Mouse (Mus musculus) neural tube, embryonic 12.5 days (tissue): ENCODE measurements around the gene Ensa. TPM values are rescaled to one million over a fixed set of nuclear protein-coding genes. Genes with fewer than 3 reads are reported as not detected.

Experiments
- ATAC-seq: fragments of 200-750 bp; cut with Nextera tagmentation; 2 replicates; pipeline ENCODE4 v1.8.0; 2017; ENCODE audit warnings: low read depth, mild to moderate bottlenecking, moderate TSS enrichment, moderate library complexity; ENCODE audit not compliant: low FRiP score
- H3K27ac ChIP-seq: fragments of 300-500 bp; sonication (generic); 2 replicates; pipeline ENCODE4 v1.5.1; 2016
- H3K27me3 ChIP-seq: fragments of 300-500 bp; sonication (generic); replicated peaks from 2 replicates; pipeline ENCODE4 v1.6.1; 2016; ENCODE audit warnings: mild to moderate bottlenecking
- H3K36me3 ChIP-seq: fragments of 300-500 bp; sonication (generic); 2 replicates; pipeline ENCODE4 v1.6.1; 2016; ENCODE audit warnings: mild to moderate bottlenecking
- H3K4me1 ChIP-seq: fragments of 300-500 bp; sonication (generic); 2 replicates; pipeline ENCODE4 v1.6.1; 2016
- H3K4me2 ChIP-seq: fragments of 300-500 bp; sonication (generic); replicated peaks from 2 replicates; pipeline ENCODE4 v1.6.1; 2016; ENCODE audit warnings: mild to moderate bottlenecking
- H3K4me3 ChIP-seq: fragments of 300-500 bp; sonication (generic); 2 replicates; pipeline ENCODE4 v1.5.1; 2016
- H3K9ac ChIP-seq: fragments of 300-500 bp; sonication (generic); 2 replicates; pipeline ENCODE4 v1.6.1; 2016; ENCODE audit warnings: mild to moderate bottlenecking
- H3K9me3 ChIP-seq: fragments of 300-500 bp; sonication (generic); 2 replicates; pipeline ENCODE4 v1.6.1; 2016; ENCODE audit warnings: mild to moderate bottlenecking
- WGBS: fragments of 180-500 bp; shearing (Covaris S2); methylation state at CpG from one replicate; pipeline ENCODE4 v1.1.7; 2016; 5-methylcytosine and 5-hydroxymethylcytosine counted together
- polyA plus RNA-seq: library from polyadenylated mRNA; unstranded; fragments of >200 nt; fragmentation: Nextera tagmentation; extraction: Ambion mirVana; gene quantifications from 2 replicates; pipeline ENCODE4 v1.2.1, GENCODE M21; 2016

The Ensa gene
- polyA plus RNA-seq, 1 experiment from 2014 or later = 95.0 TPM

DNA sequence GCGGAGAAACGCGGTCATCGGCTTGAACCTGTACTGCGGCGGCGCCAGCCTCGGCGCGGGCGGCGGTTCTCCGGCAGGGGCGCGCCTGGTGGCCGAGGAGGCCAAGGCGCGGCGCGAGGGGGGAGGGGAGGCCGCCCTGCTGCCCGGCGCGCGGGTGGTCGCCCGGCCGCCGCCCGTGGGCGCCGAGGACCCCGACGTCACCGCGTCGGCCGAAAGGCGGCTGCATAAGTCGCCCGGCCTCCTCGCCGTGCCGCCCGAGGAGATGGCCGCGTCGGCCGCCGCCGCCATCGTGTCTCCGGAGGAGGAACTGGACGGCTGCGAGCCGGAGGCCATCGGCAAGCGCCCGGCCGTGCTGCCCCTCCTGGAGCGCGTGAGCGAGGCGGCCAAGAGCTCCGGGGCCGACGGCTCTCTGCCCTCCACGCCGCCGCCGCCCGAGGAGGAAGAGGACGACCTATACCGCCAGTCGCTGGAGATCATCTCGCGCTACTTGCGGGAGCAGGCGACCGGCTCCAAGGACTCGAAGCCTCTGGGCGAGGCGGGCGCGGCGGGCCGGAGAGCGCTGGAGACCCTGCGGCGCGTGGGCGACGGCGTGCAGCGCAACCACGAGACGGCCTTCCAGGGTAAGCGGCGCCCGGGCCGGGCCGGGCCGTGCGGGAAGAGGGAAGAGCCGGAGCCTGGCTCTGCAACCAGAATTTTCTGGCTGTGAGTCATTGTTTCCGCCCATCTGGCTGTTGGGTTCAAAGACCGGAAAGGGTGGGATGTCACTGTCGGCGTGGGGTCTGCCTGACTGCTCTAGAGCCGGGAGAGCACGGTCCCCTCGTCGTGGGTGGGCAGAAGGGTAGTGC is 34.3 kb downstream of the Ensa start:
- H3K9ac ChIP-seq = peak overlapping the region; percentile 99
- no peaks in the 10 kb centered on the region for H3K9me3 ChIP-seq
- peak overlapping the region; percentile 95 for H3K4me2 ChIP-seq
- peak; percentile 68 for ATAC-seq
- peak overlapping the region; percentile 99 for H3K4me3 ChIP-seq
- peak overlapping the region; percentile 99 for H3K27ac ChIP-seq
- under 1% methylated on average over 112 of the region's 113 CpGs for WGBS
- H3K4me1 ChIP-seq = peaks cover 33% of the 10 kb centered on the region
- no peaks in the 10 kb centered on the region for H3K27me3 ChIP-seq
- H3K36me3 ChIP-seq = peaks cover 27% of the 10 kb centered on the region

GRCm38 (mm10) chr3:95659948-95660347 is 35.2 kb downstream of the Ensa start:
- no peak for ATAC-seq
- peaks cover 33% of the 10 kb centered on the region for H3K4me1 ChIP-seq
- H3K36me3 ChIP-seq = peaks cover 34% of the 10 kb centered on the region
- H3K9ac ChIP-seq = peak overlapping the region; percentile 99
- H3K9me3 ChIP-seq = no peaks in the 10 kb centered on the region
- WGBS = 4% methylated on average over 8 of the region's 8 CpGs
- no peak overlapping the region for H3K27ac ChIP-seq
- H3K27me3 ChIP-seq = no peaks in the 10 kb centered on the region
- peak overlapping the region; percentile 95 for H3K4me2 ChIP-seq
- H3K4me3 ChIP-seq = peak overlapping the region; percentile 99

DNA sequence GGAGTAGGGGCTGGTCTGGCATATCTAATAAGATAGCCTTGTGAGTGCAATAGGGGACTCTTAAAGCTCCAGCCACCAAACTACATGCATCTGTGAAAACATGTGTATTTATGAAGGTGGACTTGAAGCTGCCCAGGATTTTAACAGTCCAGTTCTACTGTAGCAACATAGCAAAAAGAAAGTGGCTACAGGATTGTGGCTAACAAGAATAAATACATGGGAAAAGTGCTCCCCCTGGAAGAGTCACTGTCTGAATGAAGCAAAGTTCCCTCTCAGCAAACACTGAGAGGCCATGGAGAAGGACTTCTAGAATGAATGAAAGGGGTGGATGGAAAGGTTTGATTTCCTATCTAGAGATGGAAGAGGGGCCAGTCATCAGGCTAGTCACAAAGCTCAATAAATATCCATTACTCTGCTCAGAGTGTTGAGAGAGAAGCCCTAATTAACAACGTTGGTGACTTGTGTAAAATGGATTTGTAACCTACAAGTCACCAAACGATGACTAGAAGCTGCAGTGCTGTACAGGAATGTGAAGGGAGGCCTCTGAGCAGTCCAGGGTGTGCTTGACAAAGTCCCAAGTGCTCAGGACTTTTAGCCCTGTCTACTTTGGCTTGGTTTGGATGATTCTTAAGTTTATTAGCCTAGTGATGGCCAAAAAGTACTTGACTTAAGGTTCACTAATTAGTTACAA is 36.1 kb downstream of the Ensa start:
- H3K27ac ChIP-seq = no peak overlapping the region
- peak overlapping the region; percentile 95 for H3K4me2 ChIP-seq
- H3K36me3 ChIP-seq = peaks cover 37% of the 10 kb centered on the region
- H3K27me3 ChIP-seq = no peaks in the 10 kb centered on the region
- no peaks in the 10 kb centered on the region for H3K9me3 ChIP-seq
- peak overlapping the region; percentile 99 for H3K4me3 ChIP-seq
- H3K4me1 ChIP-seq = peaks cover 33% of the 10 kb centered on the region
- H3K9ac ChIP-seq = peak overlapping the region; percentile 99
- 59% methylated on average over 2 of the region's 2 CpGs for WGBS
- no peak for ATAC-seq

GRCm38 (mm10) chr3:95661945-95662715 is 37.3 kb downstream of the Ensa start:
- H3K4me3 ChIP-seq = no peak overlapping the region
- H3K4me2 ChIP-seq = peak overlapping the region; percentile 95
- no peaks in the 10 kb centered on the region for H3K27me3 ChIP-seq

DNA sequence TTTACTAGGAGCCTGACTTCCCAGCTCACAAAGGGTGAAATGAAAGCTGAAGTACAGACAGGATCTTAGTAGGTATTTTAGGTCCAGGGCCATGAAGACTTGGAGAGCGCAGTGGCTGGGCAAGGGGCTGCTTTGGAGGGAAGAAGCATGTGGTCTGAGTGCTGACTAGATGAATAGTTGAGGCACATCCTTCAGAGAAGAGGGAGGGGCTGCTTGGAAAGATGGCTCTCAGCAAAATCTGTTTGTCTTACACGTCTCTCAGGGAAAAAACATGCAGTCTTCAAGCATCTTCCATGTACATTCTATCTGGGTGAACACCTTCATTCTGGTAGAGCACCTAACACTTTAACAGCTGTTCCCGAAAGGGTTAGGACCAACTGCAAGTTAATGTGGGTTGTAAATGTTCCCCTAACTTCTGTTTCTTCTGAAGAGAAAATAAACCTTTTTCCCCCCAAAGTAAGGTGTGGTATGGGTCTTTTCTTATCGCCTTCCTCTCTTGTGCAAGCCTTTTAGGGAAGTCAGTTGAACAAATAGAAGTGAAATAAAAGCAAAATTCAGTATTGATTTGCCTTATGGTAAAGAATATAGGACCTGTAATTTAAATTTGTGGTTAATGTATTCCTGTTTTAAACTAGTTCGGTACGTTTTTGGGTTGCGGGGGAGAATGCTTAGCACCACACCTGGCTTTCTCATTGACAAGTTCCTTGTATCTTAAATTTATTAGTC is 38.1 kb downstream of the Ensa start:
- no peaks in the 10 kb centered on the region for H3K9me3 ChIP-seq
- peaks cover 40% of the 10 kb centered on the region for H3K36me3 ChIP-seq
- H3K4me3 ChIP-seq = no peak overlapping the region
- ATAC-seq = no peak
- H3K4me2 ChIP-seq = peak overlapping the region; percentile 16; the same call in 1 of the 2 replicates
- no peak overlapping the region for H3K9ac ChIP-seq
- no peaks in the 10 kb centered on the region for H3K27me3 ChIP-seq
- WGBS = 86% methylated on average over 7 of the region's 7 CpGs
- peaks cover 44% of the 10 kb centered on the region for H3K4me1 ChIP-seq
- H3K27ac ChIP-seq = no peak overlapping the region

More at GRCm38 (mm10) chr3:95661945-95662715, 37.3 kb downstream of the Ensa start:
- H3K36me3 ChIP-seq = peaks cover 40% of the 10 kb centered on the region
- no peak for ATAC-seq
- H3K4me1 ChIP-seq = peaks cover 39% of the 10 kb centered on the region
- no peak overlapping the region for H3K27ac ChIP-seq
- H3K9me3 ChIP-seq = no peaks in the 10 kb centered on the region
- no peak overlapping the region for H3K9ac ChIP-seq
- WGBS = 77% methylated on average over 7 of the region's 7 CpGs

GRCm38 (mm10) chr3:95663486-95663885 is 38.7 kb downstream of the Ensa start:
- H3K9ac ChIP-seq = no peak overlapping the region
- H3K27me3 ChIP-seq = no peaks in the 10 kb centered on the region
- H3K27ac ChIP-seq = no peak overlapping the region
- 95% methylated on average over 2 of the region's 2 CpGs for WGBS
- peaks cover 50% of the 10 kb centered on the region for H3K4me1 ChIP-seq
- peaks cover 41% of the 10 kb centered on the region for H3K36me3 ChIP-seq
- H3K4me2 ChIP-seq = no peak overlapping the region
- no peak for ATAC-seq
- no peaks in the 10 kb centered on the region for H3K9me3 ChIP-seq
- no peak overlapping the region for H3K4me3 ChIP-seq

GRCm38 (mm10) chr3:95663969-95664608 is 39.3 kb downstream of the Ensa start:
- Histone ChIP-seq H3K9me3 (no peaks in the 10 kb centered on the region), H3K27ac (no peak overlapping the region), H3K4me1 (peaks cover 52% of the 10 kb centered on the region), H3K27me3 (no peaks in the 10 kb centered on the region), H3K4me3 (no peak overlapping the region), H3K4me2 (no peak overlapping the region), H3K9ac (no peak overlapping the region), H3K36me3 (peaks cover 45% of the 10 kb centered on the region)
- no peak for ATAC-seq
- WGBS = 96% methylated on average over 3 of the region's 3 CpGs

GRCm38 (mm10) chr3:95664940-95665352 is 40.2 kb downstream of the Ensa start:
- ATAC-seq = no peak
- H3K4me2 ChIP-seq = no peak overlapping the region
- no peaks in the 10 kb centered on the region for H3K27me3 ChIP-seq
- H3K4me3 ChIP-seq = no peak overlapping the region
- no peak overlapping the region for H3K9ac ChIP-seq
- peaks cover 52% of the 10 kb centered on the region for H3K4me1 ChIP-seq
- 93% methylated on average over 4 of the region's 4 CpGs for WGBS
- H3K9me3 ChIP-seq = no peaks in the 10 kb centered on the region
- H3K36me3 ChIP-seq = peaks cover 51% of the 10 kb centered on the region
- H3K27ac ChIP-seq = no peak overlapping the region

- Histone ChIP-seq H3K9ac (no peak overlapping the region), H3K27me3 (no peaks in the 10 kb centered on the region), H3K36me3 (peaks cover 43% of the 10 kb centered on the region), H3K4me1 (peaks cover 40% of the 10 kb centered on the region), H3K4me3 (no peak overlapping the region), H3K27ac (no peak overlapping the region), H3K4me2 (no peak overlapping the region), H3K9me3 (no peaks in the 10 kb centered on the region)
- no peak for ATAC-seq
- WGBS = 71% methylated on average over 6 of the region's 6 CpGs
These were observed 41.5 kb downstream of the Ensa start for GRCm38 (mm10) chr3:95666124-95666844.

GRCm38 (mm10) chr3:95667521-95667920 is 42.7 kb downstream of the Ensa start:
- Histone ChIP-seq H3K4me1 (peaks cover 34% of the 10 kb centered on the region), H3K4me2 (0 out of 2 replicates have a peak overlapping the region, but pooled peaks have one; percentile 0), H3K9me3 (no peaks in the 10 kb centered on the region), H3K36me3 (peaks cover 35% of the 10 kb centered on the region), H3K27me3 (no peaks in the 10 kb centered on the region), H3K9ac (no peak overlapping the region), H3K4me3 (no peak overlapping the region), H3K27ac (peak overlapping the region; percentile 33; the same call in 1 of the 2 replicates)
- no peak for ATAC-seq
- 72% methylated on average over 4 of the region's 4 CpGs for WGBS
